Mouse (Mus musculus): ENCODE data around the gene Cwc15.
"Not testable (repeated sequence)": the region's sequence is repeated elsewhere in the genome, so short reads cannot be mapped to it uniquely, and the experiment has no call there.

Gene Cwc15

GRCm38 (mm10) chr9:14500023-14500915 lies at the start of gene Cwc15, which contains the start of gene Kdm4d:
TSS of gene Cwc15 (plus strand) at chr9:14500617.
TSS of gene Kdm4d (minus strand) at chr9:14500482.
- peak; percentile 99 for ATAC-seq (ENCODE audit: insufficient number of reproducible peaks, low FRiP score, low TSS enrichment)

- ATAC-seq (ENCODE audit: insufficient number of reproducible peaks, low FRiP score, low TSS enrichment): not testable (repeated sequence)
These were observed 49.3 kb upstream of the Cwc15 start for GRCm38 (mm10) chr9:14451120-14451519.

- ATAC-seq (ENCODE audit: insufficient number of reproducible peaks, low FRiP score, low TSS enrichment): no peak
These were observed 44.1 kb upstream of the Cwc15 start for GRCm38 (mm10) chr9:14456320-14456719.

- not testable (repeated sequence) for ATAC-seq (ENCODE audit: insufficient number of reproducible peaks, low FRiP score, low TSS enrichment)
These were observed 37.9 kb upstream of the Cwc15 start for GRCm38 (mm10) chr9:14462536-14462935.

- ATAC-seq (ENCODE audit: insufficient number of reproducible peaks, low FRiP score, low TSS enrichment): not testable (repeated sequence)
These were observed 36.7 kb upstream of the Cwc15 start for GRCm38 (mm10) chr9:14463668-14464067.

GRCm38 (mm10) chr9:14498896-14499705 lies 1.3 kb upstream of the Cwc15 start:
- ATAC-seq (ENCODE audit: insufficient number of reproducible peaks, low FRiP score, low TSS enrichment): no peak

- no peak for ATAC-seq (ENCODE audit: insufficient number of reproducible peaks, low FRiP score, low TSS enrichment)
These were observed 553 bp downstream of the Cwc15 start for GRCm38 (mm10) chr9:14500916-14501424.

DNA sequence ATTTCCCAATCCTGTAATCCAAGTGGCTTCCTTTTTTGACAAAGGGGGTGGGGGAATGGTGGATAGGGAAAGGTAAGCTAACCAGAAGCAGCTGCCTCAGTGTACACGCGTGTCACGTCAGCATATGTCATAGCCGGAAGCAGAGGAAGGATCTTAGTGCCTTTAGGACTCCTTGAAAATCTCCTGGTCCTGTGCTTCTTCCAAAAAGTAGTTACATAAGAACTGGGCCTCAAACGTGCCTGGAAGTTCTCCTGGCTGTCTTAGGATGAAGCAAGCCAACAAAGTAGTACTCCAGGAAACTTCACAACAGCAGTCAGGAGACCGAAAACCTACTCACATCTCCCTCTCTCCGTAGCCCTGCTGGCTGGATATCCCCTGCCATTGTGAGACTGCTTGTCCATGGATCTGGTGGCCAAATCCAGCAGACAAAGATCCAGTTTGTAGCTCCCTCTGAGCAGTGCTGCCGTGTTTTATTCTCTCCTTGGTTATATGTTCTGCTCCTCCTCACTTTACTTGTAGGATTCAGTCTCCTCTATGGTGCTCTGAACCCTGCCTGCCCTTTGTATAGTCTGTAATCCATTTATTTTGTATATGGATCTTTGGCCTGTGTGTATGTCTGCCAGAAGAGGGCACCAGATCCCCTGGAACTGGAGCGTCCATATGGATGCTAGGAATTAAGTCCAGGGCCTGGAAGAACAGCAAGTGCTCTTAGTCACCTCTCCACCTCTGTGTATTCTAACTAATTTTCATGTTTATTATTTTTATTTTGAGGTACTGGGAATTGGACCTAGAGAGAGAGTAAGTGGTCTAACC lies 12.4 kb downstream of the Cwc15 start:
- peak; percentile 52; the same call in 1 of the 2 replicates for ATAC-seq (ENCODE audit: insufficient number of reproducible peaks, low FRiP score, low TSS enrichment)

- ATAC-seq (ENCODE audit: insufficient number of reproducible peaks, low FRiP score, low TSS enrichment): no peak
These were observed 16.9 kb downstream of the Cwc15 start for GRCm38 (mm10) chr9:14517296-14517695.

DNA sequence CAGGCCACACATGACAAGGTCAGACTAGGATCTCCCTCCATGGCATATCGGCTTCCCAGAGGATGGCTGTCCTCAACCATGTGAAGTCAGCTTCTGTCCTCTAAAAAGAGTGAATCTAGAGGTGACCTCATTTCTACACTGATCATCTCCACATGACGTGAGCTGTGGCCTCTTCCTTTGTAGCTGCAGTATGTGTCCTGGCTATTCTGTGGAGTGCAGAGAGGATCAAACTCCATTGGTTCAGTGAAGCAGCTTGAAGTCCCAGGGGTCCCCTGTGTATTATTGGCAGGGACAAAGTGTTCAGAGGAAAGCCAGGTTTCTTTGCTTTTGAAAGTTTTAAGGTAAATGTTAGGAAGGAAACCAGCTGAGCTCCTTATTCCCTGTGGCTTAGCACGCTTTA lies 17.7 kb downstream of the Cwc15 start:
- ATAC-seq (ENCODE audit: insufficient number of reproducible peaks, low FRiP score, low TSS enrichment): no peak

DNA sequence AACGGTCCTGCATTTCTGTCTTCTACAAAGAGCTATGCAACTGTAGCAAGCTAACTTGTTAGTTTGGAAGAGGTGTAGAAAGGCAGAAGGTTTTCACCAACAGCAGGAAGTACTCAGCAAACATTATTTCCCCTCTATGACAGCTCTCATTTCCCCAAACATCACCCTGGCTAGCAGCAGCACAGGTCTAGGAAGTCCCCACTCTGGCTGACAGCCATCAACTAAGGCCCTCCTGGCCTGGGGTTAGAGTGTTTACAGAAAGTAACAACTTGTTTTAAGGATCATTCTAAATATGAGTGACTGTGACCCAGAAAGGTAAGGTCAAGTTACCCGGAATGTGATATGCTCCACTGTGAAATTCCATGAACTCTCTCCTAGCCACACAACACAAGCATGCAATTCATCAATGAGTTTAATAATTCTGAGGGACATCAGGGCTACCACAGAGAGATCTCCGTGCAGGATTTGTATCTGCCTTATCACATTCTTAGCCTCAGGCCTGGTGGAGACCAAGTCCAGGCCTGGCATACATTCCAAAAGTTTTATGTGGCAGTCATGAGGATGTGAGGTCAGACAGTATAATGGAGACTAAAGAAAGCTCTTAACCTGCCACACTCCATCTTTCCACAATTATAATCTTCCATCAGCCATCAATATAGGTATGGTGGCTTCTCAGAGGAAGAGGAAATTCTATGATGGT lies 20.7 kb downstream of the Cwc15 start:
- no peak for ATAC-seq (ENCODE audit: insufficient number of reproducible peaks, low FRiP score, low TSS enrichment)

- ATAC-seq (ENCODE audit: insufficient number of reproducible peaks, low FRiP score, low TSS enrichment): no peak
These were observed 21.3 kb downstream of the Cwc15 start for GRCm38 (mm10) chr9:14521695-14522094.

DNA sequence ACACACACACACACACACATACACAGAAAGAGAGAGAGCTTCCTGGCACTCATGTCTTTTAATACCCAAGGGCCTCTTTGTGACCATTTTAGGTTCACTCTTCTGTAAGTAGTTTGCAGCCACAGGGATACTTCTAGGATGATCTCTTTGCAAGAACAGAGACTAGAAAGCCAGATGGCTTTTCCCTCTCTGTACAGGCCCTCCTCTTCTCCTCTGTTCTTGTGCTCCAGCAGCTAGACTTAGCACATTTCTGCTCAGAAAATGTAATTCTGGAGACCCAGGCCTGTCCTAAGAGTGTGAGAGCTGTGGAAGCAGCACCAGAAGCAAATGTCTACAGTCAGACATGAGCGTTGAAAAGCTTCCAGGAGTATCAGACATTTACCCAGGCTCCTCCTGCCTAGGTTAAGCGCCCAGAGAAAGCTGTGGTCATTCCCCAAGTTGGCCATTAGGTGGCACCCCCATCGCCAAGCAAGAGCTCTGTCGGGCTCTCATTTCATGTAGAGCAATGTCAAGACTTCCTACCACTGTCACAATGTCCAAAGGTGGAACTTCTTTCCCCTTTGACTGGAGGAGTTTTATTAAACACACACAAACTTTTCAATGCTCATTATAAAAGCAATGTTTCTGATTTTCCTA lies 23.1 kb downstream of the Cwc15 start:
- ATAC-seq (ENCODE audit: insufficient number of reproducible peaks, low FRiP score, low TSS enrichment): peak; percentile 84

- ATAC-seq (ENCODE audit: insufficient number of reproducible peaks, low FRiP score, low TSS enrichment): no peak
These were observed 29.6 kb downstream of the Cwc15 start for GRCm38 (mm10) chr9:14530004-14530403.

DNA sequence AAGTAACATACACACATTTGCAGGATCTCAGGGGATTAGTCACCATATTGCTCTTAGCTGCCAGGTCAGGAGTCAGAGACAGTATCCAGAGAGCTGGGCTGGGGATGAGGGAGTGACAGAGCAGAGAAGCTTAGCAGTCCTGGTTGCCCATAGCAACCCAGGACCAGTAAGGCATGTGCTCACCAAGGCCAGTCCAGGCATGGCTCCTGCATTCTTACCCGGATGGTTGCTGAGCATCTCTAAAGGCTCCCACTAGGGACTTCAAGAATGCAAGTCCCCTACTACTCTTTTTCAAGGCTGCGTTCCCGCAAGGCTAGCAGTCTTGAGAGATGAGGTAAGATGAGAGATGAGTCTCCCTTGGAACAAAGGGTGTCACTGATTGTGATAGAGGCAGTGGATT lies 31.9 kb downstream of the Cwc15 start:
- no peak for ATAC-seq (ENCODE audit: insufficient number of reproducible peaks, low FRiP score, low TSS enrichment)

- no peak for ATAC-seq (ENCODE audit: insufficient number of reproducible peaks, low FRiP score, low TSS enrichment)
These were observed 33.2 kb downstream of the Cwc15 start for GRCm38 (mm10) chr9:14533659-14534058.

DNA sequence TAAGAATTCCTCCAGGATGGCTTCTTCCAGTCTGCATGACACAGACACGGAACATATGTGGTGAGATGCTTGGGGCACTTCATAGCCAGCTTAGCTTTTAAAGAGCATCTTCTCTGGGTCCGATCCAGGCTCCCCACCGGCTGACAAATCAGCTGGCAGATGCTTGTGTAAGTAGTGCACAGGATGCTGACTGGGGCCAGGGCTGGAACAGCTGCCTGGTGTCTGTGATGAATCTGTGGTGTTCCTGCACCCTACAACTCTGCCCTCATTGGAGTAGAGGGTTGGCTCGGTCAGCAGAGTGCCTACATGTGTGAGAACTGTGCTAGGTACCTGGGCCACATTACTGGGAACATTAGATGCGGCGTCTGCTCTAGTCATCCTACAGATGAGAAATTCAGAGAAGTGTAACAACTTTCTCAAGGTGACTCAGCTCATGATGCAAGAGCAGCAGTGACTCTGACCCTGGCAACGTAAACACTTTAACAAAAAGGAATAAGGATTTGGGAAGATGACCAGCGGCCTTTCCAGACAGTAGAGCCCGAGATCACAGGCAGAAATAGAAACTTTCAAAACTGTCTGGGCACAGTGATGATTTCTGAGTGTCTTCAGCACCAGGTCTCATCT lies 34.5 kb downstream of the Cwc15 start:
- ATAC-seq (ENCODE audit: insufficient number of reproducible peaks, low FRiP score, low TSS enrichment): no peak

DNA sequence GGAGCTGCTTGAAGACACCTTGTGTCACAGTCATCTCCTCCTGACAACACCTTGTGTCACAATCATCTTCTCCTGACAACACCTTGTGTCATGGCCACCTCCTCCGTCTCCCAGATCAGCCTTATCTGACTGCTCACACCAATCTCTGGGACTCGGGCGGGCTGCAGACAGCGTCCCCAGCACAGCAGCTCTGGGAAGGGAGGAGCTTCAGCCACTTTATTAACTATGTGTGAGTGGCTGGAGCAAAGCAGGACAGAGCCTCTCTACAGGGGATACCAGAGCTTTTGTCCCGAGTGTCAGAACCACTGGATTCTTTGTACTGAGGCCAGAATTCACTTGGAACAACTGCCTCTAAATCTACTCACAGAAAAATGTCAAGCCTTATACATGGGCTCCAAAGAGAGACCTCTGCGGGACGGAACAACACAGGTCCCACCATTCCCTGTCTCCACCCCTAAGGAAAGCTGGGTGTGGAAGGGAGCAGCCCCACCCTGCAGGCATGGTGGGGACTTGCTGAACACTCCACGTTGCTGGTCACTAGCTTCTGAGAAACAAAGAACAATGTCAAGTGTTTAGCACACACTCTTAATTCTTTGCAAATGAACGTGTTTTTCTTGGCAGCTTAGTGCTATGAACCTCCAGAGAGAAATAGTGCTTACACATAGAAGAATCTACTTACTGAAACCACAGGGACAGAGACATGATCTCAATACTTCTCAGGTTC lies 43.8 kb downstream of the Cwc15 start:
- ATAC-seq (ENCODE audit: insufficient number of reproducible peaks, low FRiP score, low TSS enrichment): no peak

Data from cerebellum, adult (tissue).